Mouse (Mus musculus) cortical plate, adult 2 months (tissue): Measurements from ENCODE around the gene Clstn2.

Experiments
- CTCF ChIP-seq: fragments of 200-500 bp; IDR thresholded peaks from 2 replicates; pipeline ENCODE4 v1.5.1; 2011; ENCODE audit warnings: mild to moderate bottlenecking, control low read depth, low read length; ENCODE audit not compliant: insufficient read depth; ENCODE audit errors: extremely low read depth
- POLR2A ChIP-seq: fragments of 200-500 bp; IDR thresholded peaks from 2 replicates; pipeline ENCODE4 v1.6.1; 2011; ENCODE audit warnings: mild to moderate bottlenecking, low read length, control low read depth; ENCODE audit not compliant: insufficient read depth; ENCODE audit errors: extremely low read depth

- TF ChIP-seq CTCF (no peak), POLR2A (no peak)
These were observed 442.3 kb downstream of the Clstn2 start for GRCm38 (mm10) chr9:97590712-97591111.
